Mouse (Mus musculus) hindbrain, embryonic 11.5 days (tissue): ENCODE measurements around the gene Arl10. TPM values are rescaled to one million over a fixed set of nuclear protein-coding genes. Genes with fewer than 3 reads are reported as not detected.

ENCODE experiments used
- ATAC-seq: fragments of 200-750 bp; cut with Nextera tagmentation; 2 replicates; pipeline ENCODE4 v1.8.0; 2017; ENCODE audit warnings: mild to moderate bottlenecking, moderate TSS enrichment, moderate library complexity; ENCODE audit not compliant: low FRiP score
- DNase-seq: peaks from one replicate; pipeline ENCODE4 v3.0.0-alpha.2; 2015; ENCODE audit warnings: low spot score
- H3K27ac ChIP-seq: fragments of 300-500 bp; sonication (generic); 2 replicates; pipeline ENCODE4 v1.5.1; 2014; ENCODE audit warnings: mild to moderate bottlenecking, low read depth, low read length
- H3K27me3 ChIP-seq: fragments of 300-500 bp; sonication (generic); 2 replicates; pipeline ENCODE4 v1.6.1; 2014; ENCODE audit warnings: mild to moderate bottlenecking, low read length, moderate library complexity, mixed read lengths; ENCODE audit not compliant: control insufficient read depth, insufficient read depth
- H3K36me3 ChIP-seq: fragments of 300-500 bp; sonication (generic); 2 replicates; pipeline ENCODE4 v1.6.1; 2014; ENCODE audit warnings: mild to moderate bottlenecking, low read length, moderate library complexity, mixed read lengths; ENCODE audit not compliant: control insufficient read depth, insufficient read depth
- H3K4me1 ChIP-seq: fragments of 300-500 bp; sonication (generic); replicated peaks from 2 replicates; pipeline ENCODE4 v1.6.1; 2014; ENCODE audit warnings: low read length, mixed read lengths; ENCODE audit not compliant: control insufficient read depth, insufficient read depth
- H3K4me2 ChIP-seq: fragments of 300-500 bp; sonication (generic); replicated peaks from 2 replicates; pipeline ENCODE4 v1.6.1; 2014; ENCODE audit warnings: mild to moderate bottlenecking, low read depth, low read length
- H3K4me3 ChIP-seq: fragments of 300-500 bp; sonication (generic); 2 replicates; pipeline ENCODE4 v1.5.1; 2014; ENCODE audit warnings: low read depth, low read length
- H3K9ac ChIP-seq: fragments of 300-500 bp; sonication (generic); 2 replicates; pipeline ENCODE4 v1.6.1; 2014; ENCODE audit warnings: low read depth, low read length
- H3K9me3 ChIP-seq: fragments of 300-500 bp; sonication (generic); 2 replicates; pipeline ENCODE4 v1.6.1; 2016; ENCODE audit warnings: low read length; ENCODE audit not compliant: control insufficient read depth
- WGBS: fragments of 180-500 bp; shearing (Covaris S2); extraction: QIAGEN DNeasy Blood & Tissue Kit; methylation state at CpG from one replicate; pipeline ENCODE4 v1.1.7; 2014; 5-methylcytosine and 5-hydroxymethylcytosine counted together
- polyA plus RNA-seq: library from polyadenylated mRNA; unstranded; fragments of >200 nt; fragmentation: Nextera tagmentation; extraction: Ambion mirVana; gene quantifications from 2 replicates; pipeline ENCODE4 v1.2.1, GENCODE M21; 2014

The Arl10 gene
- polyA plus RNA-seq, 1 experiment from 2014 or later = 39.1 TPM

DNA sequence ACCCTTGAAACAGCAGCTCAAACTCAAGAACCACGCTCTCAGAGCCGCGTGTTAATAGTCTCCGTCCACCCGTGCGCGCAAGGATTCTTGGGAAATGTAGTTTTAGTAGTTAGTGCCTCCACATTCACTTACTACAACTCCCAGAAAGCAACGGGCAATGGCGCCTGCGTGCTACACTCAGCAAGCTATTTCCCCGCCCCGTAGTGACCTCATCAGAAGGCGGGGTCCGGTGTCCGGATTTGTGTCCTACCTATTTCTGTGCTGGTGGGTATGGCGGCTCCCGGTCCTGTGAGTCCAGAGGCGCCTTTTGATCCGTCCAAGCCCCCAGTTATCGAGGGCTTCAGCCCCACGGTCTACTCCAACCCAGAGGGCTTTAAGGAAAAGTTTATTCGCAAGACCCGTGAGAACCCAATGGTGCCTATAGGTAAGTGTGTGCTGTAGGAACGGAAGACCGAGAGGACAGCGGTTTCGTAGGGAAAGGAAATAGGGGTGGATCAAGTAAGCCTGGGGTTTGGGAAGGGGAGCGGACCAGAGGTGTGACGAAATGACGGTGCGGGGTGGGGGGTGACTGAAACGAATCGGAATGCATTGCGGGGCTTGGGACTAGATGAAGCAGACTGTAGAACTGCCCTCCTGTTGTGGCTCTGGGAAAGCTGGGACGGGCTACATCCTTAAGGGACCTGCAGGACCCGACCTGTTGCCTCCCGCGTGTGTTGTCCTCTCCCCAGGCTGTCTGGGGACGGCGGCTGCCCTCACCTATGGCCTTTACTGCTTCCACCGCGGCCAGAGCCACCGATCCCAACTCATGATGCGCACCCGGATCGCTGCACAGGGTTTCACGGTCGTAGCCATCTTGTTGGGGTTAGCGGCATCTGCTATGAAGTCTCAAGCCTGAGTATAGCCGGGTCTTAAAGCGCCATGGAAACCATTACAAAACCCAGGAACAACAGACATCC, 15.5 kb downstream of the Arl10 start, which contains the start of the genes Nop16 and Higd2a:
TSS of gene Nop16 (minus strand) at position 95 of the 956 bp plus-strand sequence.
TSS of gene Higd2a (plus strand) at position 212 of the 956 bp plus-strand sequence.
- ATAC-seq = peak; percentile 98
- H3K9ac ChIP-seq = peak within 1 kb of the TSS; percentile 76

DNA sequence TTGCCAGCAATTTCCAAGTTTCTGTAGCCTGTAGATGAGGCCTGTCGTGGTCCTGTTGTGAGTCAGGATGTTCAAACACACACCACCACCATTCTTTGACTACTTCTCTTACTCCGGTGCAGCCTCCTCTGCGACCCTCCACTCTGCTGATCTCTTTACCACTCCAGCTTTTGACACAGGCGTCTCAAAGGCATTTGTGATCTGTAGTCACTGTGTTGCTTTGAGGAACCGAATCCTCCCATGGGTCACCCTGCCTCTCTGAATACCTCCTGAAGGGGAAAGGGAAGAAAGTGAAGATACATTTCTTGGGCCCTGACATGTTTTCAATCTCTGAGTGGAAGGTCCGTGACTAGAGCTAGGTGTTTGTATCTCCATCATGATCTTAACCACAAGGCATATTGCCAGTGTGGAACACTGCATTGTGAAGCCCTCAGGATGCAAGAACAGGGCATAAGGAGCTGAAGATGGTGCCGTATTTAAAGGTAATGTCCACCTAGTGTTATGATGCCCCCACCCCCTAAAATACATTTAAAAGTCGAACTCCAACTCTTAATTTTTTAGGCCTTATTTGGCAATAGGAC, 17.1 kb downstream of the Arl10 start:
- H3K9me3 ChIP-seq = no peaks in the 10 kb centered on the region
- whole genome bisulfite sequencing = 91% methylated on average over 8 of the region's 8 CpGs
- no peak overlapping the region for H3K9ac ChIP-seq
- DNase-seq = no peak
- no peak for ATAC-seq
- H3K27ac ChIP-seq = no peak overlapping the region
- H3K4me2 ChIP-seq = no peak overlapping the region
- no peaks in the 10 kb centered on the region for H3K27me3 ChIP-seq
- H3K36me3 ChIP-seq = no peaks in the 10 kb centered on the region
- no peak overlapping the region for H3K4me3 ChIP-seq
- no peaks in the 10 kb centered on the region for H3K4me1 ChIP-seq

More for the DNA sequence above, 15.5 kb downstream of the Arl10 start, which contains the start of the genes Nop16 and Higd2a:
- Histone ChIP-seq H3K9me3 (no peaks in the 10 kb centered on the region), H3K4me3 (peak within 1 kb of the TSS; percentile 75), H3K4me1 (no peaks in the 10 kb centered on the region), H3K36me3 (no peaks in the 10 kb centered on the region), H3K27me3 (no peaks in the 10 kb centered on the region), H3K27ac (peak within 1 kb of the TSS; percentile 19), H3K4me2 (peak within 1 kb of the TSS; percentile 74)
- WGBS = under 1% methylated on average over 51 of the region's 51 CpGs
- peak; percentile 99 for DNase-seq

DNA sequence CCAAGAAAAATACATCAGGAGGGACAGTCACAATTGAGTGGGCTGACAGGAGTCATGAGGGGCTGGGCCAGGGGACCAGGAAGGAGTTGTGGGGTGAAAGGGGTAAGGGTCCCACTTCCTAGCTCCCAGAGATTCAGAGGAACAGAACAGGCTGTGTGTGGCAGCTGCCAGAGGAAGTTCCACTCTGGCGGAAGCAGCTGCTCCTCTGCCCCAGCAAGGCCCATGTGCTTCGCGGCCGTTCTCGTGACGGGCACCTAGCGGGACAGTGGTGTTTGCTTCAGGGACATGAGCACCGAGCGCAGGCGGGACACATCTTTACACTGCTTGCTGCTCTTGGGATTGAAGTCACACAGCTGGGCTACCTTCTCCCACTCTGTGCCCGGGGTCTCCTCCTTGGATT, 18.8 kb downstream of the Arl10 start:
- no peaks in the 10 kb centered on the region for H3K9me3 ChIP-seq
- ATAC-seq = no peak
- no peak overlapping the region for H3K4me2 ChIP-seq
- no peaks in the 10 kb centered on the region for H3K4me1 ChIP-seq
- no peak overlapping the region for H3K27ac ChIP-seq
- H3K4me3 ChIP-seq = no peak overlapping the region
- WGBS = 91% methylated on average over 11 of the region's 11 CpGs
- no peaks in the 10 kb centered on the region for H3K27me3 ChIP-seq
- no peak for DNase-seq
- no peak overlapping the region for H3K9ac ChIP-seq
- H3K36me3 ChIP-seq = no peaks in the 10 kb centered on the region

DNA sequence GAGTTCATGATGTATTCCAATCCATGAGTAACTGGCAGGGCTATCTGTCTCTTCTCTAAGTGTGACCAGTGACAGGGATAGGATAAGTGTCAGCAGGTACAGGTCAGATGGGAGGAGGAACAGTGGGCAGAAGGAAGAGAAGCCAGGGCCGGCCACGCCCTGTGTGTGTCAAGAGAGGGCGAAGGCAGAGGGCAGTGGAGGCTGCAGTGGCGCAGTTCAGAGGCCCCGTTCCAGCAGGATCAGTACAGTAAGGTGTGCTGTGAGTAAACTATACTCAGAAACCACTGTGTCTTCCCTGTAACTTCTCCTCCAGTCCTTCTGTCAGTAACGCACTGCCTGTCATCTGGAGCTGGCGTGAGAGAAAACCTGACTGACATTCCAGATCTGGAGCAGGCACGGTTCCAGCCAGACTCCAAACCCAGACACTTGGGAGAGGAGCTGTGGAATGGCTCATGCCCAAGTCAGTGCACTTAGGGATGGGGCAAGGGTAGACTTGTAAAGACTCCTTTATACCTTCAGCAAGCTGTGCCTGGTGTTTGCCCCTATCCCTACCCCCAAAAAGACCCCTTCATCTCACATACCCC, 21.4 kb downstream of the Arl10 start:
- 75% methylated on average over 8 of the region's 8 CpGs for WGBS
- Histone ChIP-seq H3K4me1 (no peaks in the 10 kb centered on the region), H3K9me3 (no peaks in the 10 kb centered on the region), H3K4me2 (no peak overlapping the region), H3K9ac (no peak overlapping the region), H3K4me3 (no peak overlapping the region), H3K27ac (no peak overlapping the region), H3K36me3 (no peaks in the 10 kb centered on the region), H3K27me3 (no peaks in the 10 kb centered on the region)
- no peak for DNase-seq
- ATAC-seq = no peak

DNA sequence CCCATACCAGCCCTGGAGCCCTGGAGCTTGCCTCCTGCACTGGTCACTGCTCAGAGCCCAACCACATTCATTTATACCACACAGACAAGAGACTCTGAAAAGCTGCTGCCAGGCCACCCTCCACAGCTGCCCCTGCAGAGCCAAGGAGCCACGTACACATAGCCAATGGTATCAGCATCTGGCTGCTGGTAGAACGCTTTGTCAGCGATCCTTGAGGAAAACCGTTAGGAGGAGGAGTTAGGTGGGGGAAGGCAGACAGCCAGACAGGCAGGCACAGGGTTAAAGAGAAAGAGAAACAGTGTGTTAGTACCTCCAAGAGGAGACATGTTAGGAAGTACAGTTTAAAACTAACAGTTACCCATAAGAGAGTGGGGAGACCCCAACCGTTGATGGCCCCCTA, 22.1 kb downstream of the Arl10 start:
- ATAC-seq (no peak), DNase-seq (no peak)
- no peaks in the 10 kb centered on the region for H3K36me3 ChIP-seq
- H3K4me1 ChIP-seq = no peaks in the 10 kb centered on the region
- no peak overlapping the region for H3K4me2 ChIP-seq
- no peak overlapping the region for H3K27ac ChIP-seq
- no peak overlapping the region for H3K9ac ChIP-seq
- no peaks in the 10 kb centered on the region for H3K9me3 ChIP-seq
- 63% methylated on average over 5 of the region's 5 CpGs for WGBS
- no peak overlapping the region for H3K4me3 ChIP-seq
- no peaks in the 10 kb centered on the region for H3K27me3 ChIP-seq

DNA sequence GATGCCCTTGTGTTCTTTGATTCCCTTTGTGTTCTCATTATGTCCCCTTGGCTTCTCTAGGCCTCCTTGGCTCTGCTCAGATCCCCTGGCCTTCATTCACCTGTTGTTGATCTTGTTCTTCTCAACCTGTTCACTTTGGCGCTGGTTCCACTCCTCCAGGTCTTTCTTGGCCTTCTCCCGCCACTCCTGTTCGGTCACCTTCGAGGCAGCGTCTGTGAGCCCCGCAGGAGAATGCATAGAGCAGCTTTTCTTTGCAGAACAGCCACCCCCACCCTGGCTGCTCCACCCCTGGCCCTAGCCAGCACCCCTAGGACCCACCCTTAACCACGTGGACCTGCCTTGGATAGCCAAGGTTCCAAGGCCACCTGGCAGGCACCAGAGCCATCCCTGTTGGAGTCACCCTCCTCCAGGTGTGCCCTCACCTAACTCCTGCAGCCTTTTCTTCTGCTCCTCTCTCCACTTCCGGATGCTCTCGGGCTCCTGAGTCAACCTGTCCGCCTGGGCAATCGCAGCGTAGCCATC, 23.9 kb downstream of the Arl10 start:
- H3K27ac ChIP-seq = no peak overlapping the region
- no peaks in the 10 kb centered on the region for H3K27me3 ChIP-seq
- H3K9ac ChIP-seq = no peak overlapping the region
- H3K4me1 ChIP-seq = no peaks in the 10 kb centered on the region
- DNase-seq = no peak
- H3K4me2 ChIP-seq = no peak overlapping the region
- ATAC-seq = no peak
- H3K9me3 ChIP-seq = no peaks in the 10 kb centered on the region
- WGBS = 85% methylated on average over 12 of the region's 12 CpGs
- no peak overlapping the region for H3K4me3 ChIP-seq
- no peaks in the 10 kb centered on the region for H3K36me3 ChIP-seq

DNA sequence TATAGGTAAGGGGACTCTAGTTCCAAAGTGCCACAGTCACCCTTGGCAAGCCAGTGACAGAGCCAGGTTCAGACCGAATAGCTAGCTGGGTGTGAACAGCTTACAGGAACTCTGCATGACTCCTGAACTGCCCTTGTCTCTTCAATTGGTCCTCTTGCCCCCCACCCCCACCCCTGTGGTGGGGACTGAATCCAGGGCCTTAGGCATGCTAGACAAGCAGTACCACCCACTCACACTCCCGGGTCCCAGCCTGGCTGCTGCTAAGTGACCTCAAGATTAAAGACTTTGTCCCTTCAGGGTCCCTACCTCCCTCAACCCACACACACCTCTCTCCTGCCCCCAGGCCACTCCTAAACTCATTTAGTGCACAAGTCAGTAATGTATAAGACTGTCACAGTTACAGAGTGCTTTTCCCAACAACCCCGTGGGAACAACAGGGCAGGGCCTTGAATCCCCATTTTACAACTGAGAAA, 27.9 kb downstream of the Arl10 start:
- no peak overlapping the region for H3K9ac ChIP-seq
- H3K4me2 ChIP-seq = no peak overlapping the region
- no peaks in the 10 kb centered on the region for H3K4me1 ChIP-seq
- no peak overlapping the region for H3K27ac ChIP-seq
- WGBS = 56% methylated on average over 3 of the region's 3 CpGs
- no peaks in the 10 kb centered on the region for H3K27me3 ChIP-seq
- DNase-seq = no peak
- no peak overlapping the region for H3K4me3 ChIP-seq
- no peak for ATAC-seq
- no peaks in the 10 kb centered on the region for H3K9me3 ChIP-seq
- H3K36me3 ChIP-seq = no peaks in the 10 kb centered on the region

- no peak overlapping the region for H3K4me2 ChIP-seq
- no peak overlapping the region for H3K4me3 ChIP-seq
- no peak overlapping the region for H3K27ac ChIP-seq
- no peak for DNase-seq
- no peaks in the 10 kb centered on the region for H3K36me3 ChIP-seq
- H3K4me1 ChIP-seq = no peaks in the 10 kb centered on the region
- H3K27me3 ChIP-seq = no peaks in the 10 kb centered on the region
- no peak for ATAC-seq
- no peaks in the 10 kb centered on the region for H3K9me3 ChIP-seq
- H3K9ac ChIP-seq = no peak overlapping the region
Measured at GRCm38 (mm10) chr13:54603501-54603900, 28.7 kb downstream of the Arl10 start.
